20 mouse cellular contexts compared by ENCODE assay signal in the genomic region with DNA sequence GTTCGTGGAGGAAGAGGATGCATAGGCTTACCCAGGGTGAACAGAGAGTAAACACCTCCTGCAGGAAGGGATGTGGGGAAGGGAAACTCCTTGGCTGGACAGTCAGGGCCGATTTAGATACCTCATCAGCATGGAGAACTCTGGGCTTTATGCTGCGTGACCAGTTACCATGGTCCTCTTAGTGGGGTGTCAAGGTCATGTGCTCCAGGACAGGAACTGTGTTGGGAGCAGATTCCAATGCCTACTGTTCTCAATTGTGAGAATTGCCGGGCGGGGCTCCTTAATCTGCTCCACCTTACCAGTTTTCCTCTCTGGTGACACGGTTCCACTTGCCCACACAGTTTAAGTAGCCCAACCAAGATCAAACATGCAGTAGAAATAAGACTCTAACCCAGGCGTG.
DNase-seq lines count a peak whose midpoint lies in the region; ATAC-seq and TF ChIP-seq lines count a peak whose summit lies in the region.
"Had no signal": no experiment of that assay in that cellular context is flagged by ENCODE, and none has a peak within 500 bp of the region (broad histone marks: within the 10 kb centered on the region; RNA-seq: fewer than 3 reads in every experiment).

No protein-coding gene starts in this region.

- DNase-seq in heart, adult 2 months, result no peak
- DNase-seq in heart, adult 9 months (ENCODE audit: low spot score in 2 of 2), result no peak
- DNase-seq in kidney, postnatal 0 days (ENCODE audit: low spot score), result no peak
- DNase-seq in ZHBTc4 (ENCODE audit: low read depth, low spot score), result peak; percentile 40
- DNase-seq: adrenal gland, postnatal 10 days; cerebellum, adult 11-12 months; cerebellum, adult 9-10 months; cerebellum, postnatal 36 days; gastrocnemius, postnatal 10 days; kidney, adult 8-10 months had no signal

- no peaks in the 10 kb centered on the region for H3K27me3 ChIP-seq in heart, embryonic 11.5 days (ENCODE audit: control insufficient read depth, insufficient read depth, low read length)
- H3K27me3 ChIP-seq in heart, adult 2 months (ENCODE audit: control insufficient read depth, insufficient read depth, low read length), result no peaks in the 10 kb centered on the region
- H3K27me3 ChIP-seq in heart, embryonic 15.5 days, result no peaks in the 10 kb centered on the region
- no peaks in the 10 kb centered on the region for H3K27me3 ChIP-seq in kidney, postnatal 0 days (ENCODE audit: insufficient read depth, low read length)
- no peaks in the 10 kb centered on the region for H3K27me3 ChIP-seq in kidney, embryonic 15.5 days
- H3K27me3 ChIP-seq: embryonic facial prominence, embryonic 13.5 days; forebrain, embryonic 12.5 days had no signal

- no peak overlapping the region for H3K4me2 ChIP-seq in heart, embryonic 11.5 days
- H3K4me2 ChIP-seq in heart, embryonic 15.5 days, result no peak overlapping the region
- H3K4me2 ChIP-seq in kidney, postnatal 0 days (ENCODE audit: low read length), result no peak overlapping the region
- no peak overlapping the region for H3K4me2 ChIP-seq in kidney, embryonic 15.5 days
- H3K4me2 ChIP-seq: embryonic facial prominence, embryonic 13.5 days; forebrain, embryonic 12.5 days; hindbrain, embryonic 14.5 days had no signal

- peaks cover 23% of the 10 kb centered on the region for H3K4me1 ChIP-seq in heart, embryonic 11.5 days (ENCODE audit: control insufficient read depth, insufficient read depth, low read length)
- H3K4me1 ChIP-seq in heart, adult 2 months (ENCODE audit: control insufficient read depth, insufficient read depth, low read length), result no peaks in the 10 kb centered on the region; the same call in none of the 2 replicates
- peaks cover 29% of the 10 kb centered on the region for H3K4me1 ChIP-seq in heart, embryonic 15.5 days (replicated peaks)
- no peaks in the 10 kb centered on the region for H3K4me1 ChIP-seq in kidney, postnatal 0 days (replicated peaks; ENCODE audit: insufficient read depth, low read length)
- peaks cover 22% of the 10 kb centered on the region for H3K4me1 ChIP-seq in kidney, embryonic 15.5 days
- H3K4me1 ChIP-seq: forebrain, embryonic 12.5 days had no signal

- TF ChIP-seq EP300 in heart, adult 2 months (IDR thresholded peaks at IDR 0.05; ENCODE audit: insufficient read depth, low read depth, low read length), result no peak

- no peaks in the 10 kb centered on the region for H3K79me2 ChIP-seq in heart, adult 2 months (replicated peaks; ENCODE audit: control insufficient read depth, insufficient read depth, low read length)

- no peak for ATAC-seq in heart, embryonic 11.5 days (replicated peaks; ENCODE audit: insufficient number of reproducible peaks, low FRiP score, low TSS enrichment)
- ATAC-seq in heart, embryonic 15.5 days (replicated peaks; ENCODE audit: insufficient number of reproducible peaks, insufficient read depth, low FRiP score, low read depth), result no peak
- ATAC-seq in kidney, postnatal 0 days (replicated peaks; ENCODE audit: low FRiP score, low read depth), result 0 out of 2 replicates have a peak, but pooled peaks have one; percentile 30
- no peak for ATAC-seq in kidney, embryonic 15.5 days (replicated peaks; ENCODE audit: low FRiP score)
- ATAC-seq in cerebellum, adult (ENCODE audit: insufficient number of reproducible peaks, low FRiP score, low TSS enrichment), result no peak
- ATAC-seq: forebrain, embryonic 16.5 days; intestine, embryonic 16.5 days had no signal

- intact Hi-C loops in heart, adult 2 months (cut with DNase I), result no loop called here

- TF ChIP-seq CTCF in heart, adult 2 months (IDR thresholded peaks at IDR 0.05), result no peak
- no peak for TF ChIP-seq CTCF in kidney, postnatal 0 days (IDR thresholded peaks at IDR 0.05; ENCODE audit: low read depth)

- no peak overlapping the region for H3K9ac ChIP-seq in heart, embryonic 11.5 days (ENCODE audit: low read depth, low read length)
- H3K9ac ChIP-seq in heart, adult 2 months (ENCODE audit: low read depth, low read length), result no peak overlapping the region
- H3K9ac ChIP-seq in heart, embryonic 15.5 days, result no peak overlapping the region
- H3K9ac ChIP-seq in kidney, postnatal 0 days (ENCODE audit: low read depth, low read length), result no peak overlapping the region
- no peak overlapping the region for H3K9ac ChIP-seq in kidney, embryonic 15.5 days
- H3K9ac ChIP-seq: embryonic facial prominence, embryonic 13.5 days; forebrain, embryonic 12.5 days; hindbrain, embryonic 14.5 days had no signal

- WGBS in heart, embryonic 11.5 days (ENCODE audit: insufficient replicate concordance), result 83% methylated on average over 7 of the region's 7 CpGs
- 69% methylated on average over 7 of the region's 7 CpGs for WGBS in heart, adult 2 months
- WGBS in heart, embryonic 15.5 days, result 78% methylated on average over 7 of the region's 7 CpGs
- 60% methylated on average over 7 of the region's 7 CpGs for WGBS in kidney, postnatal 0 days
- 69% methylated on average over 7 of the region's 7 CpGs for WGBS in kidney, embryonic 15.5 days

- H3K9me3 ChIP-seq in heart, embryonic 11.5 days (replicated peaks; ENCODE audit: control insufficient read depth, low read length), result peaks cover 3% of the 10 kb centered on the region; the same call in 1 of the 2 replicates
- no peaks in the 10 kb centered on the region for H3K9me3 ChIP-seq in heart, embryonic 15.5 days (replicated peaks)
- no peaks in the 10 kb centered on the region for H3K9me3 ChIP-seq in kidney, postnatal 0 days (replicated peaks; ENCODE audit: low read length)
- H3K9me3 ChIP-seq in kidney, embryonic 15.5 days (replicated peaks), result no peaks in the 10 kb centered on the region
- H3K9me3 ChIP-seq: forebrain, embryonic 12.5 days had no signal

- TF ChIP-seq POLR2A in heart, adult 2 months (IDR thresholded peaks at IDR 0.05; ENCODE audit: insufficient read depth, low read depth, low read length), result no peak

- no peaks in the 10 kb centered on the region for H3K36me3 ChIP-seq in heart, embryonic 11.5 days (ENCODE audit: control insufficient read depth, insufficient read depth, low read length)
- H3K36me3 ChIP-seq in heart, adult 2 months (ENCODE audit: control insufficient read depth, insufficient read depth, low read length), result no peaks in the 10 kb centered on the region
- no peaks in the 10 kb centered on the region for H3K36me3 ChIP-seq in heart, embryonic 15.5 days
- H3K36me3 ChIP-seq in kidney, postnatal 0 days (ENCODE audit: insufficient read depth, low read length), result no peaks in the 10 kb centered on the region
- H3K36me3 ChIP-seq in kidney, embryonic 15.5 days, result 0 out of 2 replicates have a peak, but pooled peaks cover 4% of the 10 kb centered on the region

- H3K27ac ChIP-seq in heart, embryonic 11.5 days (ENCODE audit: low read depth, low read length), result 0 out of 2 replicates have a peak overlapping the region, but pooled peaks have one; percentile 58
- H3K27ac ChIP-seq in heart, adult 2 months, result no peak overlapping the region
- H3K27ac ChIP-seq in heart, embryonic 15.5 days, result 0 out of 2 replicates have a peak overlapping the region, but pooled peaks have one; percentile 39
- no peak overlapping the region for H3K27ac ChIP-seq in kidney, postnatal 0 days
- H3K27ac ChIP-seq in kidney, embryonic 15.5 days, result no peak overlapping the region
- H3K27ac ChIP-seq: embryonic facial prominence, embryonic 13.5 days; forebrain, embryonic 12.5 days; hindbrain, embryonic 10.5 days; hindbrain, embryonic 14.5 days had no signal

- no peak overlapping the region for H3K4me3 ChIP-seq in heart, embryonic 11.5 days (ENCODE audit: low read depth, low read length)
- no peak overlapping the region for H3K4me3 ChIP-seq in heart, adult 2 months
- H3K4me3 ChIP-seq in heart, embryonic 15.5 days, result no peak overlapping the region
- H3K4me3 ChIP-seq in kidney, postnatal 0 days (replicated peaks; ENCODE audit: low read depth, low read length), result no peak overlapping the region
- H3K4me3 ChIP-seq in kidney, embryonic 15.5 days (replicated peaks), result no peak overlapping the region
- H3K4me3 ChIP-seq: embryonic facial prominence, embryonic 13.5 days; forebrain, embryonic 12.5 days; hindbrain, embryonic 10.5 days had no signal

Comparison
In these comparisons a context has a peak if more than half of its experiments do, and no peak if none do; other contexts are left out.
1. H3K27ac ChIP-seq: peak in heart, embryonic 11.5 days (single experiment) and heart, embryonic 15.5 days (single experiment); none in heart, adult 2 months (single experiment), kidney, postnatal 0 days (single experiment) and kidney, embryonic 15.5 days (single experiment).